In genomic region chr1:74041178-74041577, GRCm38 (mm10) we compare ENCODE assay signal across 12 mouse cellular contexts.
DNase-seq lines count a peak whose midpoint lies in the region; ATAC-seq and TF ChIP-seq lines count a peak whose summit lies in the region.
"Had no signal": no experiment of that assay in that cellular context is flagged by ENCODE, and none has a peak within 500 bp of the region (broad histone marks: within the 10 kb centered on the region; RNA-seq: fewer than 3 reads in every experiment).

No protein-coding gene starts in this region.

- TF ChIP-seq CTCF in embryonic fibroblast, embryonic 13.5 days (IDR thresholded peaks at IDR 0.05; ENCODE audit: borderline replicate concordance, insufficient read depth, low read length), result no peak
- TF ChIP-seq CTCF in liver, embryonic 14.5 days (IDR thresholded peaks at IDR 0.05; ENCODE audit: low read depth), result no peak

- 0 out of 2 replicates have a peak overlapping the region, but pooled peaks have one; percentile 20 for H3K9ac ChIP-seq in heart, embryonic 15.5 days
- H3K9ac ChIP-seq in lung, embryonic 15.5 days, result no peak overlapping the region
- no peak overlapping the region for H3K9ac ChIP-seq in liver, embryonic 14.5 days (replicated peaks)
- H3K9ac ChIP-seq: midbrain, embryonic 15.5 days; stomach, embryonic 15.5 days had no signal

- H3K27me3 ChIP-seq in heart, embryonic 15.5 days, result no peaks in the 10 kb centered on the region
- H3K27me3 ChIP-seq in lung, embryonic 15.5 days, result no peaks in the 10 kb centered on the region
- H3K27me3 ChIP-seq in liver, embryonic 14.5 days (ENCODE audit: control insufficient read depth, insufficient read depth, low read length), result peaks cover 11% of the 10 kb centered on the region
- H3K27me3 ChIP-seq: stomach, embryonic 15.5 days had no signal

- 36% methylated on average over 7 of the region's 7 CpGs for whole genome bisulfite sequencing in heart, embryonic 15.5 days
- 46% methylated on average over 7 of the region's 7 CpGs for WGBS in lung, embryonic 15.5 days
- WGBS in liver, embryonic 14.5 days (ENCODE audit: insufficient replicate concordance), result 27% methylated on average over 7 of the region's 7 CpGs

- ATAC-seq in heart, embryonic 15.5 days (replicated peaks; ENCODE audit: insufficient number of reproducible peaks, insufficient read depth, low FRiP score, low read depth), result no peak; the same call in 1 of the 2 replicates
- ATAC-seq in lung, embryonic 15.5 days (ENCODE audit: borderline replicate concordance, extremely low read depth, low FRiP score, low TSS enrichment), result no peak
- peak; percentile 74 for ATAC-seq in liver, embryonic 14.5 days (ENCODE audit: insufficient read depth)
- no peak for ATAC-seq in inflammation-experienced regulatory T-cells, adult 6 months
- ATAC-seq: midbrain, embryonic 15.5 days had no signal

- H3K27ac ChIP-seq in heart, embryonic 15.5 days, result peak overlapping the region; percentile 75
- H3K27ac ChIP-seq in lung, embryonic 15.5 days, result 0 out of 2 replicates have a peak overlapping the region, but pooled peaks have one; percentile 53
- peak overlapping the region; percentile 20 for H3K27ac ChIP-seq in embryonic fibroblast, embryonic 13.5 days (ENCODE audit: insufficient read depth, low read length)
- H3K27ac ChIP-seq in liver, embryonic 14.5 days, result no peak overlapping the region
- H3K27ac ChIP-seq: midbrain, embryonic 15.5 days; stomach, embryonic 15.5 days had no signal

- H3K4me1 ChIP-seq in heart, embryonic 15.5 days (replicated peaks), result peaks cover 94% of the 10 kb centered on the region
- H3K4me1 ChIP-seq in lung, embryonic 15.5 days, result peaks cover 76% of the 10 kb centered on the region
- peaks cover 26% of the 10 kb centered on the region for H3K4me1 ChIP-seq in embryonic fibroblast, embryonic 13.5 days (ENCODE audit: control insufficient read depth, insufficient read depth, low read length)
- H3K4me1 ChIP-seq in liver, embryonic 14.5 days (replicated peaks; ENCODE audit: control insufficient read depth in 2 of 2, insufficient read depth in 2 of 2, low read length in 1 of 2), result peaks cover 26 to 40% of the 10 kb centered on the region in 2 experiments

- TF ChIP-seq POLR2A in embryonic fibroblast, embryonic 13.5 days (IDR thresholded peaks at IDR 0.05; ENCODE audit: low read depth, low read length), result no peak

- DNase-seq in heart, postnatal 36 days, result no peak
- DNase-seq in lung, postnatal 14 days, result no peak
- DNase-seq in liver, embryonic 14.5 days (ENCODE audit: low read depth in 3 of 3, low spot score in 3 of 3), result no peak
- DNase-seq in neural tube, embryonic 10.5 days (ENCODE audit: extremely low spot score, low spot score), result no peak
- DNase-seq: cerebellum, adult 9-11 months had no signal

- intact Hi-C loops in heart, postnatal 36 days (cut with DNase I), result no loop called here

- peak; percentile 62 for TF ChIP-seq EP300 in liver, embryonic 14.5 days (IDR thresholded peaks at IDR 0.05; ENCODE audit: low read depth)

- H3K36me3 ChIP-seq in heart, embryonic 15.5 days, result no peaks in the 10 kb centered on the region
- no peaks in the 10 kb centered on the region for H3K36me3 ChIP-seq in lung, embryonic 15.5 days
- no peaks in the 10 kb centered on the region for H3K36me3 ChIP-seq in liver, embryonic 14.5 days (replicated peaks; ENCODE audit: control insufficient read depth, insufficient read depth, low read depth)
- H3K36me3 ChIP-seq: midbrain, embryonic 15.5 days; stomach, embryonic 15.5 days had no signal

- peak overlapping the region; percentile 38; the same call in 1 of the 2 replicates for H3K4me2 ChIP-seq in heart, embryonic 15.5 days
- no peak overlapping the region for H3K4me2 ChIP-seq in lung, embryonic 15.5 days
- peak overlapping the region; percentile 50 for H3K4me2 ChIP-seq in liver, embryonic 14.5 days (ENCODE audit: low read depth)
- H3K4me2 ChIP-seq: midbrain, embryonic 15.5 days; stomach, embryonic 15.5 days had no signal

- no peak overlapping the region for H3K4me3 ChIP-seq in heart, embryonic 15.5 days
- H3K4me3 ChIP-seq in lung, embryonic 15.5 days, result no peak overlapping the region
- H3K4me3 ChIP-seq in embryonic fibroblast, embryonic 13.5 days (ENCODE audit: insufficient read depth, low read length), result no peak overlapping the region
- H3K4me3 ChIP-seq in liver, embryonic 14.5 days (ENCODE audit: insufficient read depth in 1 of 2, low read depth in 2 of 2, low read length in 2 of 2), result no peak overlapping the region
- H3K4me3 ChIP-seq: erythroblast, embryonic 14.5 days; midbrain, embryonic 15.5 days; stomach, embryonic 15.5 days had no signal

- H3K9me3 ChIP-seq in heart, embryonic 15.5 days (replicated peaks), result no peaks in the 10 kb centered on the region
- no peaks in the 10 kb centered on the region for H3K9me3 ChIP-seq in lung, embryonic 15.5 days
- H3K9me3 ChIP-seq in liver, embryonic 14.5 days (ENCODE audit: control insufficient read depth, low read length), result no peaks in the 10 kb centered on the region
- H3K9me3 ChIP-seq: midbrain, embryonic 15.5 days; stomach, embryonic 15.5 days had no signal
